Comparison of ENCODE assay signal across 8 mouse cellular contexts in the genomic region with DNA sequence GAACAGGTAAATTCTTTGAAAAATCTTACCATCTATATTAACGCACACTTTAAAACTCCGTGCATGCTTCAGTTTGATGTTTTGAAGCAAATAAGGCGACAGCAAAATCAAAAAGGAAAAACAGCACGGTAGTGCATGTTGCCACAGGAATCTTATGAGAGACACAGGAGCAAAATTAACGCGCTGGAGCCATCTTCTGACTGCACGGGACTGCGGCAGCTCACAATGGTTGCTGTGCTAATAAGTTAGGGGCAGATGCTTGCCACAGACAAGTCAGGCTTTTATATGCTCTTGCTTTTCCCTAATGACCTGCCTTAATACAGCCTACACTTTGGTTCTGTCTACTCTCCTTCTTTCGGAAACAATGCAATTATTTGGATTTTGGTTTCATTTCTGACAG.
A peak's percentile ranks its signal among the peaks of the same experiment; 100 is the strongest.
DNase-seq lines count a peak whose midpoint lies in the region; ATAC-seq lines count a peak whose summit lies in the region.

No protein-coding gene starts in this region.

- DNase-seq in cerebellum, postnatal 14 days = peak; percentile 56 to 61
- DNase-seq in cerebellum, adult 11-12 months = no peak
- DNase-seq in ES-CJ7 (ENCODE audit: low read depth, low spot score) = peak; percentile 26
- DNase-seq in frontal cortex, adult 2 months (ENCODE audit: extremely low spot score in 1 of 2, low spot score in 1 of 2) = peak; percentile 12 to 69
- DNase-seq in left cerebral cortex, postnatal 10 days (ENCODE audit: extremely low spot score in 1 of 2, low spot score in 2 of 2) = peak; percentile 33 to 50
- peak; percentile 52 for DNase-seq in right cerebral cortex, postnatal 4 days
- DNase-seq in urinary bladder, postnatal 36 days (ENCODE audit: low spot score in 2 of 2) = no peak

- intact Hi-C loops in left cerebral cortex, postnatal 10 days (cut with DNase I) = loop anchor here (10.0 kb wide), 1 partner anchor 244 kb away; no protein-coding TSS in a partner anchor

- no peak for ATAC-seq in activated CD4-positive, CD25-positive, alpha-beta regulatory T cell, adult 4 months

Comparison
In these comparisons a context has a peak if more than half of its experiments do, and no peak if none do; other contexts are left out.
1. DNase-seq: peak in cerebellum, postnatal 14 days (2 of 2), ES-CJ7 (single experiment), frontal cortex, adult 2 months (2 of 2), left cerebral cortex, postnatal 10 days (2 of 2) and right cerebral cortex, postnatal 4 days (single experiment); none in cerebellum, adult 11-12 months (single experiment) and urinary bladder, postnatal 36 days (0 of 2).